Mouse (Mus musculus): ENCODE data around the gene 1700013G24Rik.

GRCm38 (mm10) chr4:137488571-137489303, 35.7 kb downstream of the 1700013G24Rik start:
- TF ChIP-seq CTCF (IDR thresholded peaks at IDR 0.05; ENCODE audit: extremely low read depth, insufficient read depth, low read length): 0 out of 2 replicates have a peak, but pooled peaks have one; percentile 1
- no peak for TF ChIP-seq POLR2A (IDR thresholded peaks at IDR 0.05; ENCODE audit: extremely low read depth, insufficient read depth, low read length)

Data from cortical plate, adult 2 months (tissue).